Mouse (Mus musculus) embryo, embryonic 10 days (tissue): Measurements from ENCODE around the gene Ccl25.
A peak's percentile ranks its signal among the peaks of the same experiment; 100 is the strongest.
"Not testable (repeated sequence)": the region's sequence is repeated elsewhere in the genome, so short reads cannot be mapped to it uniquely, and the experiment has no call there.

Experiments used
- DNase-seq: peaks from one replicate; pipeline ENCODE4 v3.0.0-alpha.2; 2015; ENCODE audit warnings: low spot score

Gene Ccl25

DNA sequence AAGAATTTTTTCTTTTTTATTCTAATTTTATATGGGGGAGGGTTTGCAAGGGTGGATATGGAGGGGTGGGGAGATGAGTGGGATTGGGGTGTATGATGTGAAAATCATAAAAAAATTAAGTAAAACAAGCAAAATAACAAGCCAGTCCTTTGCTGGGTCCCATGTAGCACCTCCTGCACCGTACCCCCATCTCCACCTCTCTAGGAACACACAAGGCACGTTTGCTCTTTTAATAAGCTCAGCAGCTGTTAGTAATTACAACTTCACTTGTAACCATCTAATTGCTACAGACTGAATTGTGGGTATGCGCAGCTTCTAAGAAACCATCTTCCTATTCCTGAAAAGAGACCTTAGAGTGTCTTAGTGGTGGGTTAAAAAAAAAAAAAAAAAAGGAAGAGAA is 15.2 kb downstream of the Ccl25 start:
- no peak for DNase-seq

DNA sequence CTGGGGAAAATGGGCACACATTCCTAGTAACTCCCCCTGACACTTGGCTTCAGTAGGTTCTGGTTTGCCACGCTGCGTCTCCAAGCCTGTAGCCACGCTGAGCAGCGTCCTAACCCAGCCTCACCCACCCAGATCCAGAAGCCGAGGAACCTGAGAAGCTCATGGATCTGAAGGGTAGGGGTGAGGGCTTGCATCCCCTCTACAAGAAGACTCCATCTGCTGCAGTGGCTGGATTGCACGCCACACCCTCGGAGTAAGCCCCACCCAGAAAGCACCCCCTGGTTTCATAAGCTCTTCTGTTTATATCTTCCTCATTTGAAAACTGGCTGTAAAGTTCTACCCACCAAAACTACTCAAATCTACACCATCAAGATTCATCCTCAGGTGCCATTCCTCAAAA is 22.7 kb downstream of the Ccl25 start:
- no peak for DNase-seq

DNA sequence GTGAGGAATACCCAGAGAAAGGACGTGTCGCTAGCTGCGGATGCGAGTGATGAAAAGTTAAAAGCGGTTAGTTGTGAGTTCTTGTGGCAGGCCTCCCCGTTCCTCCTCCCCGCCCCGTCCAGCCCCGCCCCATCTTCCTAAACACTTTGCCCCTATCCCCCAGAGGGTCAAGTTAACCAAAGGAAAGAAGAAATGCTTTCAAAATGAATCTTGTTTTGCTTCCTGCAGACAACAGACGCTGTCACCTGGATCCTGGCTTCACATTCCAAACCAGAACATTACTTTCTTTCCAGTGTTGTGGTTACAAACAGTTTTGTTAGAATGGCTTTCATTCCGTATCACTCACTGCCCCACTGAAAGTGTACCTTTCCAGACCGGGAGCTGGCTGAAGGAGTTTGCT is 23.3 kb downstream of the Ccl25 start:
- no peak for DNase-seq

- no peak for DNase-seq
Measured at GRCm38 (mm10) chr8:4349335-4349734, 24.3 kb downstream of the Ccl25 start.

DNA sequence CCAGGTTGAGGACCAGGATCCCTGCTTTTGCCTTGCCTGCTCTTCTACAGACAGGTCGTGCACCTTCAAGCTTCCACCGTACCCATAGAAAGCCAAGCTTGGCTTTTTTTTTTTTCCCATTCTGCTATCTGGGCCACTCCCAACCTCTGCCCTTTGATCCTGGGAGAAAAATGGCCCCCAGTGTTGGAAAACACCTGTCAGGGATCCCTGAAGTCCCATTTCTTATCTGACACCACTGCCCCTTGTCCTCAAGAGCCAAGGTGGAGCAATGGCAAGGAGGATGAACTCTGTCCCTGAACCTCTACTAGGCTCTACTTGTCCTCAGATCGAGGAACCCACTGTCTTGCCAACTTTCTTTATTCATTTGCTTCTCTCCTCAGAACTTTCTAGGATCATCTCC is 25.6 kb downstream of the Ccl25 start:
- DNase-seq: no peak

DNA sequence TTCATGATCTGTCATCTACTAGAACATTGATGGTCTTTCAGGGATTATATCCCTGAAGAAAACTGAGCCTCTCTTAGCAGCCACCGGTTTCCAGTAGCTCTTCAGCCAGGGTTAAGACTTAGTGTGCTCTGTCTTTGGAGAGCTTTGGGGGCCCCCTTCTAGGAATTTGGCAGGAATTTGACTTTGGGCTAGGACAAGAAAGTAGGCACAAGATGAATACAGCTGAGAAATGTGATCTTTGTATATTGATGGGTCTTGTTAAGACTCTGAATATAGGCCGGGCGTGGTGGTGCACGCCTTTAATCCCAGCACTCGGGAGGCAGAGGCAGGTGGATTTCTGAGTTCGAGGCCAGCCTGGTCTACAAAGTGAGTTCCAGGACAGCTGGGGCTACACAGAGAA is 27.6 kb downstream of the Ccl25 start:
- DNase-seq: not testable (repeated sequence)

- no peak for DNase-seq
Measured at GRCm38 (mm10) chr8:4353741-4354140, 28.7 kb downstream of the Ccl25 start.

- DNase-seq: no peak
Measured at GRCm38 (mm10) chr8:4354516-4354915, 29.5 kb downstream of the Ccl25 start.

GRCm38 (mm10) chr8:4355455-4355854 is 30.4 kb downstream of the Ccl25 start:
- DNase-seq: no peak

DNA sequence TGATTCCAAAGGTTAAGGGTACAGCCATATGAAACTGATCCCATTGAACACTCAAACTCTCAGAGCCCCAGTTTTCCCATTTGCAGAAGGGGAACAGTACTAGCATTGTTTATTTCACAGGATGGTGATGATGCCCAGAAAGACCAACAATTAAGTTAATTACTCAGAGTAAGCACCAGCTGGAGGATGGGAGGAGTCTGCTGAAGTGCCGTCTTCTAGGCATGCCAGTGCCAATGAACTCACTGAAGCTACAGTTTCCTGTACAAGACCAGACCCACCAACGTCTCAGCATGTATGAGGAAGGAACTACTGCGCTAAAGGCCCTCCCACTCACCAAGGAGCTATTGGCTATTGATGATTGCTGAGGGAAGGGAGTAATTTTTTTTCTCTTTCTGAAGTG is 34.4 kb downstream of the Ccl25 start:
- DNase-seq: no peak

DNA sequence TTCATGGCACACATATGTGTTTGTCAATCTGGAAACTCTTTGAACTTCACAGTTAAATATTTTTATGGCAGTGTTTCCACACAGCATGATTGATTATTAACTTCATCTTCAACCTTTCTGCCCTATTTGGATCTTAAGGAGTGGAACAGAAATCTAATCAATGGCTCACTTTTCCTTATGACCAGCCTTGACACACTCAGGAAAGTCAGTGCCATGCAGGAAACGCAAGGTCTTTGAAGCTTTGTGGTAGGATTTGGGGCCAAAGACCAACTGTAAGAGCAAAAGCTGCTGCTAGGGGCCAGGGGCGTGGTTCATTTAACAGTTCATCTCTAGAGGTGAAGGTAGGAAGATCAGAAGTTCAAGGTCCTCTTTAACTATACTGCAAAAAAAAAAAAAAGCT is 35.9 kb downstream of the Ccl25 start:
- no peak for DNase-seq

DNA sequence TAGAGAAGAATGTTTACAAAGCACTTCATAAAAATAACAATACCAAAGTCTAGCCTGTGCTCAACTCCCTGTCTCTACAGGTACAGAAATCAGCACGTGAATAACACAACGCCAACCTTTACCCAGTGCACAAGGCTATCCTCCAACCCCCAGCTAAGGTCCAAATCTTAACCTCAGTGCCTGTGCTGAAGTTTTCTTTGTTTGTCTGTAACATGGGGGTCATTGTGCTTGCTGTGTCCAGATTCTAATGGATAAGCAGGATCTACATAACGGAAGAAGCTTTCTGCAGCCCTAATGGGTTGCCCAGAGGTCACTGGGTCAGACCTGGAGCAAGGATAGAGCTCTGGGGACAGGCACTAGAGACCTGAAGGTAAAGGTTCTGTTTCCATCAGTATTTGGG is 41.2 kb downstream of the Ccl25 start:
- DNase-seq: no peak

- no peak for DNase-seq
Measured at GRCm38 (mm10) chr8:4367808-4368207, 42.8 kb downstream of the Ccl25 start.

DNA sequence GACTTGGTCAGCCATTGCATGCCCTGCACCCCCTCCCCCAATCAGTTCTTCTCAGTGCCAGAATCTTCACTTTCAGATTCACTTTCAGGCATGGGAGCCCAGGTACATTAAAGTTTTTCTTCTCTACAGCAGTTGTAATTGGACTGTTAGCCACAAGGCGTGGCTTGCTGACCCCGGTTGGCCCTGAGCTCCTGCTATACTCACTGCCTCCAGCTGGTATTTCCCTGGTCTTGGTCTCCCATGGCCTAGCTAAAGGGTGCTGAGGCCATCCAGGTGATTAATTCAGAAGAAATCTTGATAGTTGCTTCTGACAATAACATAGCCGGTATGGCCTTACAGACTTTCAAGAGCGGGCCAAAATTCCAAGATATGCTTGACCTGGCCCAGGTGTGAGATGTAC is 43.5 kb downstream of the Ccl25 start:
- DNase-seq: no peak

GRCm38 (mm10) chr8:4370078-4370477 is 45.1 kb downstream of the Ccl25 start:
- DNase-seq: peak; percentile 69

DNA sequence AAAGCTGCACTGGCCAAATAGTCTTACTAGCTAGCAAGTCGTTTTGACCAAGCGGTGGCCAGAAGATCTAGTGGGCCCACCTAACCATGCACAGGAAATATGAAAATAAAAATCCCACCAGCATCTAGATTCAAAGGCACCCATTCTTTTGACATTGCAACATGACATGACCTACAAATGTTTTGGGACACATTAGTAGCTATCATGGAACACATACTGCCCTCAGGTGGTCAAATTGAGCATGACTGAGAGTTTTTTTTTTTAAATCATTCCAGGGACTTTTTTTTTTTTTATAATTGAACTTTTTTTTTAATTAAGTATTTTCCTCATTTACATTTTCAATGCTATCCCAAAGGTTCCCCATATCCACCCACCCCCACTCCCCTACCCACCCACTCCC is 47.6 kb downstream of the Ccl25 start:
- DNase-seq: peak; percentile 6

DNA sequence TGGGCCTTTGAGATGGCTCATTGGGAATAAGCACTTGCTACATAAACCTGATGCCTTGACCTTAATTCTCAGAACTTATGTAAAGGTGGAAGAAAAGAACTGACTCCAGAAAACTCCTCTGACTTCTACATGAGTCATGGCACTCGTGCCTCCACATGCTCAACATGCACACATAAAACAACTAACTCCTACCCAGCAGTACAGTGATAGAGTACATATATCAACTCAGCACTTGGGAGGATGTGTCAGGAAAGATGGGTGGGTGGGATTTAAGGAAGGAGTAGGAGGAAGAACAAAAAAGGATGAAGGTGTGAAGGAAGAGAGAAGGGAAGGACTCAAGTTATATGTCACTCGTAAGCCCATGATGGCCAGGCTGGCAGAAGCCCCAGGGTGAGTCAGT is 76.4 kb downstream of the Ccl25 start:
- DNase-seq: no peak

DNA sequence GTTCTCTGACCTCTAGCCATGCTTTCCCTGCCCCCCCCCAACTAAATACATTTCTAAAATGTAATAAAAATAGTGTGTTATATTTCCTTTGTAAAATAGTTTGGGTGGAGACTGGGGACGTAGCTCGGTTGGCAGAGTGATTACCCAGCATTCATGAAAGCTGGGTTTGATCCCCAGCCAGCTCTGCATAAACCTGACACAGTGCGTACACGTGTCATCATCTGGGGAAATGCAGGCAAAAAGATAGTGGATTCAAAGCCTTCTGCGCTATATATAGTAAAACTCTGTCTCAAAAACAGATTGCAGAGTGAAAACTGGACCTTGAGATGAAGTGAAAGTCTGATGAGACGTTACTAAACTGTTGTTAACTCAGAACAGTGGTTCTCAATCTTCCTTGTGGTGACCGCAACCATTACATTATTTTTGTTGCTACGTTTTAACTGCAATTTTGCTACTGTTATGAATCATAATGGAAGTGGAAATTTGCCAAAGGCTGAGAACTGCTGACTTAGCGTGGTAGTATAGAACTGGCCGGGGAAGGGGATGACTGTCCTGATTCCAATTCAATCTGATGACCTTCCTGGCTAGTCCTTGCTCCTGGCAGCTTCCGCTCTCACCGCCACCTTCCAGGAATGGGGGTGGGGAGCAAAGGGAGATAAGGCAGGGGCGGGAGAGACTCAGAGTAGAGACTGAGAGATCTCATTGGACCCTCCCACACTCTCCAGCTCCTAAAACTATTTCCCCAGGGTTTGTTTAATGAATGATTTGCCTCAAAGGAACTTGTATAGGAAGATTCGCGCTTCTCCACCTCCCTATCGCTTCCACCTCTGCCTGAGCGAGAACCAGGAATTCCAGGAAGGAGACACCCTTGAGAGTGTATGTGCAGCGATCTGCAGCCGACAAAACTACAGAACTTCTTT is 79.2 kb downstream of the Ccl25 start:
- peak; percentile 11 for DNase-seq

DNA sequence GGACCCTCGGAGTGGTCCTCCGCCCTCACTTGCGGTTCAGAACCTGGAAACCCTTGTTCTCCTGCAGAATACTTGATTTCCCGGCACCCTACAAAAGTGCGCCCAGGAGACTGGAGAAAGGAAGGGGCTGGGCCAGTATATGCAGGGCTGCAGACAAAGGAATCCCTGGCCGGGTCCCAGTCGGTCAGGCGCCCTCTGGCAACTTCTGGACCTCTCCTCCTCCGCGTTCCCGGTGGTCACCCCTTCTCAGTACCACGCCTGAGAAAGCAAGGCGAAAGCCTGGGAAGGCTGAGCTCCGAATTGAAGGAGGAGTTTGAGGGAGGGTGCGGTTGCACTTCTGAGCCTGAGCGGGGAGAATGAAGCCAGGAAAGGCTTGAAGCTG is 79.9 kb downstream of the Ccl25 start:
- peak; percentile 24 for DNase-seq

DNA sequence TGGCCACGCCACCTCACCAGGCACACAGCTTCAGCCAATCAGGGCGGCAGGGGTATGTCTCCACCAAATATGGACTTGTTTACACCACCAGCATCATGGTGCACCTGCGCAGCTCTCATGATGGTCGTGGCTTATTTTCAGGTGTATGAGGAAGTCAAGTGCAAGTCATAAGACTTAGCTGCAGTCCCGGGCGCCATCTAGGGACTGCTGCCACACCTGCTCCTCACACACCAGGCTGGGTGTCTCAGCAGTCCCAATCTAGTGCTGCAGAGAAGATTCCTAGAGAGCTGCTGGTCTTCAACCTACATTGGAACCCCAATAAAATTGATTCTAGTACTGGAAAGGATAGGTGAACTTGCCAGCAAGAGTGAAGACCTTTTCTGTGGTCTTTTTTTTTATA is 83.4 kb downstream of the Ccl25 start:
- DNase-seq: not testable (repeated sequence)
